Mouse (Mus musculus) neural tube, embryonic 14.5 days (tissue): ENCODE results near the gene Enpp5. TPM values are rescaled to one million over a fixed set of nuclear protein-coding genes. Genes with fewer than 3 reads are reported as not detected.

Experiments used
- ATAC-seq: fragments of 200-750 bp; cut with Nextera tagmentation; 2 replicates; pipeline ENCODE4 v1.8.0; 2017; ENCODE audit warnings: low read depth, mild to moderate bottlenecking, moderate TSS enrichment, moderate library complexity
- H3K27ac ChIP-seq: fragments of 300-500 bp; sonication (generic); 2 replicates; pipeline ENCODE4 v1.5.1; 2014; ENCODE audit warnings: low read depth, mild to moderate bottlenecking, control low read depth, low read length, moderate library complexity, mixed read lengths
- H3K27me3 ChIP-seq: fragments of 300-500 bp; sonication (generic); 2 replicates; pipeline ENCODE4 v1.6.1; 2014; ENCODE audit warnings: low read length; ENCODE audit not compliant: control insufficient read depth, insufficient read depth
- H3K36me3 ChIP-seq: fragments of 300-500 bp; sonication (generic); 2 replicates; pipeline ENCODE4 v1.6.1; 2014; ENCODE audit warnings: low read length, mixed read lengths; ENCODE audit not compliant: control insufficient read depth, insufficient read depth
- H3K4me1 ChIP-seq: fragments of 300-500 bp; sonication (generic); 2 replicates; pipeline ENCODE4 v1.6.1; 2014; ENCODE audit warnings: low read length; ENCODE audit not compliant: control insufficient read depth, insufficient read depth
- H3K4me2 ChIP-seq: fragments of 300-500 bp; sonication (generic); 2 replicates; pipeline ENCODE4 v1.6.1; 2014; ENCODE audit warnings: mild to moderate bottlenecking, low read depth, low read length, control low read depth
- H3K4me3 ChIP-seq: fragments of 300-500 bp; sonication (generic); 2 replicates; pipeline ENCODE4 v1.5.1; 2014; ENCODE audit warnings: low read depth, low read length, control low read depth, mixed read lengths
- H3K9ac ChIP-seq: fragments of 300-500 bp; sonication (generic); replicated peaks from 2 replicates; pipeline ENCODE4 v1.6.1; 2014; ENCODE audit warnings: low read depth, mild to moderate bottlenecking, control low read depth, low read length, mixed read lengths
- H3K9me3 ChIP-seq: fragments of 300-500 bp; sonication (generic); 2 replicates; pipeline ENCODE4 v1.6.1; 2016; ENCODE audit warnings: low read length; ENCODE audit not compliant: control insufficient read depth
- WGBS: fragments of 180-500 bp; shearing (Covaris S2); extraction: QIAGEN DNeasy Blood & Tissue Kit; methylation state at CpG from one replicate; pipeline ENCODE4 v1.1.7; 2014; 5-methylcytosine and 5-hydroxymethylcytosine counted together
- polyA plus RNA-seq: library from polyadenylated mRNA; unstranded; fragments of >200 nt; fragmentation: Nextera tagmentation; extraction: Ambion mirVana; gene quantifications from 2 replicates; pipeline ENCODE4 v1.2.1, GENCODE M21; 2014

Enpp5 gene
- polyA plus RNA-seq, 1 experiment from 2014 or later: 103 TPM

DNA sequence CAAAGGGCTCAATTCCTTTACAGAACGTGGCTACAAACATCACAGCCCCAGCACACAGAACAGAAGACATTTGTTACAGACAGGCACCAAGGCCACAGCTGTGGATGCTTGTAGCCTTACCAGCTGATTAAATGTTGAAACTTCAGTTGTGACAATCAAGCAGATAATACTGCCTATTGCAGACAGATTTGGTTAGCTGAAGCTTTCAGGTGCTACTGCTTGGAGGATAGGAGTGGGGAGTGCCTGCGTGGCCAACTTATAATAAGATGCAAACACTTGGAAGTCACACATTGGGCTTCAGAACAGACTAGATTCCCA is 811 bp upstream of the Enpp5 start:
- no peaks in the 10 kb centered on the region for H3K9me3 ChIP-seq

DNA sequence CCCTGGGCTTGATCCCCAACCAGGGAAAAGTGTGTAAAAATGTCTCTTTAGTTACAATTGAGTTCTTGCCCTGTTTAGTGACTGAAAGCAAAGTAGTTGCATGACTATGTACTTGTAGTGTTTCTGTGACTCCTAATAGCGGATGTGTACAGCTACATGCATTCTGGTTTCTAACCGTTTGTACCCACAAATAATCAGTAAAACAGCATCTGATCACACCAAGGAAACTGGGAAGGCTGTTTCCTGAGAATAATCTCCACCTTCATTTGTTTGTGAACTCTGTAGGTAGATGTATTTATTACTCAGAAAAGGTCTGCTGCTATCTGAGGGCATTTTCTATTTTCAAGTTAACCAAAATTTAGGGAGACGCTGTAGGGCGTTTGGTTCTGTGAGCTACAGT is 4.5 kb downstream of the Enpp5 start:
- H3K4me1 ChIP-seq: no peaks in the 10 kb centered on the region; the same call in 1 of the 2 replicates
- 91% methylated on average over 4 of the region's 4 CpGs for WGBS
- H3K4me2 ChIP-seq: no peak overlapping the region
- no peak overlapping the region for H3K27ac ChIP-seq
- H3K9ac ChIP-seq: no peak overlapping the region
- ATAC-seq: no peak
- no peaks in the 10 kb centered on the region for H3K9me3 ChIP-seq
- H3K4me3 ChIP-seq: no peak overlapping the region
- H3K36me3 ChIP-seq: peaks cover 3% of the 10 kb centered on the region; the same call in 1 of the 2 replicates
- no peaks in the 10 kb centered on the region for H3K27me3 ChIP-seq

More for the DNA sequence above, 811 bp upstream of the Enpp5 start:
- Histone ChIP-seq H3K27ac (no peak overlapping the region), H3K36me3 (peaks cover 3% of the 10 kb centered on the region; the same call in 1 of the 2 replicates), H3K27me3 (no peaks in the 10 kb centered on the region), H3K9ac (no peak overlapping the region), H3K4me1 (no peaks in the 10 kb centered on the region; the same call in 1 of the 2 replicates), H3K4me3 (no peak overlapping the region), H3K4me2 (no peak overlapping the region)
- 67% methylated on average over 2 of the region's 2 CpGs for WGBS
- ATAC-seq: no peak

DNA sequence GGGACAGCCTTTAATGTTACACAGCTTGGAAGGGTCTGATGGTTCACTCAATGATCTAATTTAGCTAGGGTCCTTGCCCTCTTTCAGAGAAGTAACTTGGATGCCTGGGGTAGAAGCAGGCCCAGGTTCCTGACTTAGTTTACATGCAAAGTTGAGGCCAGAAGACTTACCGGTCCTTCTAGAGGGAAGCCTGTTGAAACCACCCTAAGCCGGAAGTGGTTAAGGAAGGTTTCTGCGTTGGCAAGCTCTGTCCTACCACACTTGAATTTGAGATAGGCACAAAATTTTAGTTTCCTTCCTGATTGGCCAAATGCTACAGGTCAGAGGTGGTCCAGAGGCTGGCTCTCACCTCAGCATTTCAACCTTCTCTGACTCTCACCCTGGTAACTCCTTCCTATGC is 9.6 kb downstream of the Enpp5 start:
- H3K27me3 ChIP-seq: no peaks in the 10 kb centered on the region
- H3K36me3 ChIP-seq: no peaks in the 10 kb centered on the region
- WGBS: 96% methylated on average over 3 of the region's 3 CpGs
- H3K4me1 ChIP-seq: no peaks in the 10 kb centered on the region
- no peak overlapping the region for H3K4me2 ChIP-seq
- H3K9ac ChIP-seq: no peak overlapping the region
- no peak overlapping the region for H3K27ac ChIP-seq
- H3K4me3 ChIP-seq: no peak overlapping the region
- H3K9me3 ChIP-seq: no peaks in the 10 kb centered on the region
- ATAC-seq: no peak

DNA sequence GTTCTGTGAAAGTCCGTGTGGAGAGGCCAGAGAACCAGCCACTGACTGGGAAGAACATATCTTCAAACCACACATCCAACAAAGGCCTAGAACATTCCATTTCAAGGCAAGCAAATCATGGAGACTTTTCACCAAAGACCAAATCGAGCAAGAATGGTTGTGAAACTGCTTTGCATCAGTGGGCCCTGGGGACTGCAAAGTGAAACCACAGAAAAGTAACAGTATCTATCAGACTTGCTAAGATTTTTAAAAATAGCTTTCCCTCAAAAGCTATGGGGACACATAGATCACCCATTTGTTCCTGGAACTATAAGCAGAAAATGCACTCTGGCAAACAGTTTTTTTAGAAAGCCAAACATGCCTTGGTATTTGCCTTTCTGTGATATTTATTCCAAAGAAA is 12.3 kb downstream of the Enpp5 start:
- 71% methylated on average over 2 of the region's 2 CpGs for WGBS
- no peak overlapping the region for H3K4me3 ChIP-seq
- no peaks in the 10 kb centered on the region for H3K36me3 ChIP-seq
- H3K9ac ChIP-seq: no peak overlapping the region
- no peaks in the 10 kb centered on the region for H3K27me3 ChIP-seq
- no peak for ATAC-seq
- H3K4me1 ChIP-seq: no peaks in the 10 kb centered on the region
- H3K9me3 ChIP-seq: no peaks in the 10 kb centered on the region
- no peak overlapping the region for H3K4me2 ChIP-seq
- H3K27ac ChIP-seq: no peak overlapping the region

DNA sequence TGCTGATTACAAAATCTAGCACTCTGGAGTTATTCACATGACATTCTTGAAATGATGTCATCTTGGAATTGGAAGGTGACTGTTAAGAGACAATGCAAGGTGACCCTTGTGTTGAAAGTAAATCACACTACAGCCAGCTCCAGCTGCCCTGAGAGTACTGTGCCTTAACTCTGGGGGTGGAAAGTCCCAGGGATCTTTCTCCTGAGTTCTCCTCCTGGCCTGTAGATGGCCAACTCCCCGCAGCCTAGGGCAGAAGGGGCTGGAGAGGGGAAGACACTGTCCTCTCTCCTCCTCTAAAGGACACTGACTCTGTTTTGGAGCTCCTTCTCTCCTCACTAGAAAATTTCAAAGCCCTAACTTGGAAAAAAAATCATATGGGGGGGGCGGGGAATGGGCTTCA is 12.9 kb downstream of the Enpp5 start:
- Histone ChIP-seq H3K27ac (no peak overlapping the region), H3K27me3 (no peaks in the 10 kb centered on the region), H3K4me1 (no peaks in the 10 kb centered on the region), H3K9ac (no peak overlapping the region), H3K9me3 (no peaks in the 10 kb centered on the region), H3K36me3 (no peaks in the 10 kb centered on the region), H3K4me3 (no peak overlapping the region), H3K4me2 (no peak overlapping the region)
- ATAC-seq: no peak
- WGBS: 53% methylated on average over 2 of the region's 2 CpGs

DNA sequence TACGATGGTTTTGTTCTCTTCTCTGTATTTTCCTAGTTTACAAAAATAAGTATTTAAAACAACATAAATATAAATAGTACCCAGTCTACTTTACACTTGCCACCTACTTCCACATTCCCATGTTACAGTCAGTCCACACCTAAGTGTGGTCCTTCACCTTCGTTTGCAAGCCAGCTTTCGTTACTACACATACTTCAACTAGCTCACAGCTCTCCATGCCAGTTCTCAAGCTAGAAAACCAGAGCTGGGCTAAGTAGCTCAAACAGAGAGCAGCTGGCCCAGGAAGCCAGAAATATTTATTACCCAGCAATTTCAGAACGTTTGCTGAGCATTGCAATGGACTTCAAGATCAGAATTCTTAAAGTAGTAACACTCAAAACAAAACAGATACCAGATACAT is 21.9 kb downstream of the Enpp5 start:
- peaks cover 5% of the 10 kb centered on the region; the same call in 1 of the 2 replicates for H3K4me1 ChIP-seq
- no peak overlapping the region for H3K4me3 ChIP-seq
- WGBS: 79% methylated on average over 4 of the region's 4 CpGs
- no peaks in the 10 kb centered on the region; the same call in 1 of the 2 replicates for H3K27me3 ChIP-seq
- H3K9me3 ChIP-seq: no peaks in the 10 kb centered on the region
- no peak overlapping the region for H3K4me2 ChIP-seq
- no peak for ATAC-seq
- H3K27ac ChIP-seq: no peak overlapping the region
- H3K36me3 ChIP-seq: no peaks in the 10 kb centered on the region
- no peak overlapping the region for H3K9ac ChIP-seq

DNA sequence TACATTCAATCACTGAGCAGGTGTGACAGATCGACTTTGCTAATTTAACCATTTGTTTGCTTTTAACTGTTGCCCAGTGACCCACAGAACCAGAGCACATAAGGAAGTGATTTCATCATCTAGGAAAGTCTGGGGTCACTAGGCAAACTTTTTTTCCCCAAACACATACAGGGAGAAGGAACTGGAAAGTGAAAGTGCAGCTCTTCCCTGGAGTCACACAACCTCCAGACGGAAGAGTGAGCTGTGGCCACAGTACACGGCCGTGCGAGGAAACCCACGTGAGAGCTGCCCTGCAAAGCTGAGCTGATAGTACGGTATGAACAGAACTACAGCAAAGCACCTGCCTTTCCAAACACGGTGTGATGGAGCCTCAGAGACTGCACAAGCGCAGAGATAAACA is 22.3 kb downstream of the Enpp5 start:
- Histone ChIP-seq H3K4me2 (no peak overlapping the region), H3K9ac (no peak overlapping the region), H3K27ac (no peak overlapping the region), H3K36me3 (no peaks in the 10 kb centered on the region), H3K4me3 (no peak overlapping the region), H3K4me1 (peaks cover 5% of the 10 kb centered on the region; the same call in 1 of the 2 replicates), H3K27me3 (no peaks in the 10 kb centered on the region; the same call in 1 of the 2 replicates), H3K9me3 (no peaks in the 10 kb centered on the region)
- WGBS: 83% methylated on average over 9 of the region's 9 CpGs
- no peak for ATAC-seq

DNA sequence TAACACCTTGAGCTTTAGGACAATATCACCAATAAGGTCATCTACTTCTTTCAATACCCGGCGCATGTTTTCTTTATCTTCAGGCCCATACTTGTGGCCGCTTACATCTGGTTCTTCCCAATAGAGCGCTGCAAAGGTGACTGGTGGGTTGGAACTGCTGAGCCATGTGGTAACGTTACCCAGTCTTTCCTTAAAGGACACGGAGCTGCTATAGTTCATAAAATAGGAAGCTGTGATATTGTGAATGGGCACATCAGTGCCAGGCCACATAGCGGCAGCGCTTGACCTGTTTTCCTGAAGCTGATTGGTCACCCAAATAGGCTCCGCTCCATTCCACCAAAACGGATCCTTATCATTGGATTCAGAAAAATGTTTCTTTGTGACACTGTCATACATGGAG is 23.3 kb downstream of the Enpp5 start:
- H3K4me3 ChIP-seq: no peak overlapping the region
- ATAC-seq: no peak
- peaks cover 5% of the 10 kb centered on the region; the same call in 1 of the 2 replicates for H3K4me1 ChIP-seq
- no peaks in the 10 kb centered on the region for H3K9me3 ChIP-seq
- no peaks in the 10 kb centered on the region; the same call in 1 of the 2 replicates for H3K27me3 ChIP-seq
- no peak overlapping the region for H3K27ac ChIP-seq
- no peaks in the 10 kb centered on the region for H3K36me3 ChIP-seq
- H3K9ac ChIP-seq: no peak overlapping the region
- H3K4me2 ChIP-seq: no peak overlapping the region
- 95% methylated on average over 10 of the region's 10 CpGs for WGBS

DNA sequence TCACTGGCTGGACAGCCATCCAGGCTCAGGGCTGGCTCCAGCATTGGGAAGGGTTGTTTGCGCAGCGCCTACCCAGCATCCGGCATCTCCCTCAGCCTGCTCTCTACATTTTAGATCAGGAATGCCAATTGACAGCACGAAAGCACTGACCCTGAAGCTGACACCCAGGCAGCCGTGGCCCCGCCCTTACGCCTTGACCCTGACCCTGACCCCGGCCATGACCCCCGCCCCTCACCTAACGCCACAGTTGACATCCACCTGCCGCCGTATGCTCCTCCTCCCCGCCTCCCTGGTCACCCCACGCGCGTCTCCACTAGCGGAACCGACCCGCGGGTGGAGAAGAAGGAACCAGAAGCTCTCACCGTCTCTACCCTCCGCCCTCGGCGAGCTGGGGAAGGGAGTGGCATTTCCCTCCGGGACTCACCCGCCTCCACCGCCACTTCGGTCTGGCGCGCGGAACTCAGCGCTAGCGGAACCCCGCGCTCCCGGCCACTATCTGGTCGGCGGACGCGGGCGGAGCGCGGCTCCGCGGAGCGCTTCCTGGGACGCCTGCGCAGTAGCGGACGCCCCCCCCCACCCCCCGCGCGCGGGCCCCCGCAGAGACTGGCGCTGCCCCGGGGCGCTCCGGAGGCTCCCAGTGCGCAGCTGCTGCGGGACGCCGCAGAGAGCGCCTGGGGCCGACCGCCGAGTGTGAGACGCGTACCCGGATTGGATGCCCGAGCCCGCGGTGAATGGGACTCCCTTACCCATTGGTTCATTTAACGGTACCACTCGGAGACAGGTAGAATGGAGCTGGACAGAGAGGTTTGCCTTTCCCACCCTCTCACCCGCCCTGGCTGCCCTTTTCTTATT is 26.9 kb downstream of the Enpp5 start, which contains the start of gene Enpp4:
TSS of gene Enpp4 (minus strand) at position 523 of the 852 bp plus-strand sequence.
- under 1% methylated on average over 67 of the region's 76 CpGs for WGBS
- H3K36me3 ChIP-seq: no peaks in the 10 kb centered on the region
- no peaks in the 10 kb centered on the region for H3K9me3 ChIP-seq
- peak; percentile 100 for ATAC-seq
- H3K27me3 ChIP-seq: no peaks in the 10 kb centered on the region; the same call in 1 of the 2 replicates
- peak within 1 kb of the TSS; percentile 65 for H3K4me3 ChIP-seq
- H3K27ac ChIP-seq: no peak within 1 kb of the TSS
- peak within 1 kb of the TSS; percentile 70 for H3K9ac ChIP-seq
- H3K4me1 ChIP-seq: peaks cover 5% of the 10 kb centered on the region; the same call in 1 of the 2 replicates
- H3K4me2 ChIP-seq: peak within 1 kb of the TSS; percentile 91
